Mouse (Mus musculus): ENCODE measurements at regions not wholly inside any gene's neighbourhood (a gene's known extent, or its start where the extent isn't known, plus 50 kb on each side); places are given as distances from the start of the nearest gene placed in this dataset.

GRCm38 (mm10) chr4:72662477-72662876 lies 190.0 kb downstream of the Aldoart1 start:
- Histone ChIP-seq H3K4me3 (replicated peaks; ENCODE audit: low read length) (no peak overlapping the region), H3K9me3 (ENCODE audit: control insufficient read depth, low read length) (no peaks in the 10 kb centered on the region), H3K9ac (ENCODE audit: low read depth, low read length, severe bottlenecking) (no peak overlapping the region), H3K36me3 (ENCODE audit: control insufficient read depth, insufficient read depth, low read length) (no peaks in the 10 kb centered on the region), H3K4me1 (ENCODE audit: control insufficient read depth, insufficient read depth, low read length) (no peaks in the 10 kb centered on the region), H3K4me2 (replicated peaks; ENCODE audit: low read depth, low read length, severe bottlenecking) (no peak overlapping the region), H3K27me3 (ENCODE audit: control insufficient read depth, insufficient read depth, low read length) (no peaks in the 10 kb centered on the region), H3K27ac (replicated peaks; ENCODE audit: low read depth, low read length) (no peak overlapping the region)
- peak; percentile 65; the same call in 1 of the 2 replicates for ATAC-seq (ENCODE audit: low FRiP score, low read depth)
- DNase-seq (ENCODE audit: low spot score), result peak; percentile 54
- no peak for TF ChIP-seq POLR2A (IDR thresholded peaks at IDR 0.05; ENCODE audit: borderline replicate concordance, extremely low read depth, insufficient read depth, insufficient read length)

- 77% methylated on average over 1 of the region's 1 CpGs for WGBS
- Histone ChIP-seq H3K27ac (replicated peaks; ENCODE audit: low read depth, low read length) (no peak overlapping the region), H3K27me3 (ENCODE audit: control insufficient read depth, insufficient read depth, low read length) (no peaks in the 10 kb centered on the region), H3K4me1 (ENCODE audit: control insufficient read depth, insufficient read depth, low read length) (no peaks in the 10 kb centered on the region), H3K36me3 (ENCODE audit: control insufficient read depth, insufficient read depth, low read length) (no peaks in the 10 kb centered on the region), H3K9me3 (ENCODE audit: control insufficient read depth, low read length) (no peaks in the 10 kb centered on the region), H3K9ac (ENCODE audit: low read depth, low read length, severe bottlenecking) (no peak overlapping the region), H3K4me2 (replicated peaks; ENCODE audit: low read depth, low read length, severe bottlenecking) (no peak overlapping the region), H3K4me3 (replicated peaks; ENCODE audit: low read length) (no peak overlapping the region)
- DNase-seq (ENCODE audit: low spot score) (no peak), ATAC-seq (ENCODE audit: low FRiP score, low read depth) (no peak)
- TF ChIP-seq POLR2A (IDR thresholded peaks at IDR 0.05; ENCODE audit: borderline replicate concordance, extremely low read depth, insufficient read depth, insufficient read length), result no peak
Observed at GRCm38 (mm10) chr4:72656206-72656605, 196.2 kb downstream of the Aldoart1 start.

- TF ChIP-seq POLR2A (IDR thresholded peaks at IDR 0.05; ENCODE audit: borderline replicate concordance, extremely low read depth, insufficient read depth, insufficient read length), result no peak
- Histone ChIP-seq H3K36me3 (ENCODE audit: control insufficient read depth, insufficient read depth, low read length) (no peaks in the 10 kb centered on the region), H3K4me3 (replicated peaks; ENCODE audit: low read length) (no peak overlapping the region), H3K9me3 (ENCODE audit: control insufficient read depth, low read length) (no peaks in the 10 kb centered on the region), H3K27me3 (ENCODE audit: control insufficient read depth, insufficient read depth, low read length) (no peaks in the 10 kb centered on the region), H3K9ac (ENCODE audit: low read depth, low read length, severe bottlenecking) (no peak overlapping the region), H3K4me2 (replicated peaks; ENCODE audit: low read depth, low read length, severe bottlenecking) (no peak overlapping the region), H3K4me1 (ENCODE audit: control insufficient read depth, insufficient read depth, low read length) (no peaks in the 10 kb centered on the region), H3K27ac (replicated peaks; ENCODE audit: low read depth, low read length) (no peak overlapping the region)
- ATAC-seq (ENCODE audit: low FRiP score, low read depth) (no peak), DNase-seq (ENCODE audit: low spot score) (no peak)
- 88% methylated on average over 1 of the region's 1 CpGs for WGBS
Observed at GRCm38 (mm10) chr4:72647130-72647529, 205.3 kb downstream of the Aldoart1 start.

- 0 out of 2 replicates have a peak, but pooled peaks have one; percentile 27 for ATAC-seq (ENCODE audit: low FRiP score, low read depth)
- DNase-seq (ENCODE audit: low spot score), result no peak
- 37% methylated on average over 3 of the region's 3 CpGs for WGBS
Observed at GRCm38 (mm10) chr4:72629416-72629815, 223.0 kb downstream of the Aldoart1 start.

GRCm38 (mm10) chr4:72627219-72627930 lies 225.1 kb downstream of the Aldoart1 start:
- no peak overlapping the region for H3K4me2 ChIP-seq (replicated peaks; ENCODE audit: low read depth, low read length, severe bottlenecking)
- H3K27ac ChIP-seq (replicated peaks; ENCODE audit: low read depth, low read length), result no peak overlapping the region
- peaks cover 6% of the 10 kb centered on the region; the same call in 1 of the 2 replicates for H3K4me1 ChIP-seq (ENCODE audit: control insufficient read depth, insufficient read depth, low read length)
- WGBS, result 14% methylated on average over 5 of the region's 5 CpGs
- TF ChIP-seq POLR2A (IDR thresholded peaks at IDR 0.05; ENCODE audit: borderline replicate concordance, extremely low read depth, insufficient read depth, insufficient read length), result no peak
- peaks cover 7% of the 10 kb centered on the region; the same call in 1 of the 2 replicates for H3K9me3 ChIP-seq (ENCODE audit: control insufficient read depth, low read length)
- peak; percentile 90 for ATAC-seq (ENCODE audit: low FRiP score, low read depth)
- no peak overlapping the region for H3K4me3 ChIP-seq (replicated peaks; ENCODE audit: low read length)
- no peaks in the 10 kb centered on the region; the same call in 1 of the 2 replicates for H3K27me3 ChIP-seq (ENCODE audit: control insufficient read depth, insufficient read depth, low read length)
- DNase-seq (ENCODE audit: low spot score), result peak; percentile 70
- no peaks in the 10 kb centered on the region for H3K36me3 ChIP-seq (ENCODE audit: control insufficient read depth, insufficient read depth, low read length)
- H3K9ac ChIP-seq (ENCODE audit: low read depth, low read length, severe bottlenecking), result no peak overlapping the region

More at GRCm38 (mm10) chr4:72629416-72629815, 223.0 kb downstream of the Aldoart1 start:
- no peak overlapping the region for H3K4me3 ChIP-seq (replicated peaks; ENCODE audit: low read length)
- no peak for TF ChIP-seq POLR2A (IDR thresholded peaks at IDR 0.05; ENCODE audit: borderline replicate concordance, extremely low read depth, insufficient read depth, insufficient read length)
- H3K9ac ChIP-seq (ENCODE audit: low read depth, low read length, severe bottlenecking), result no peak overlapping the region
- peaks cover 6% of the 10 kb centered on the region; the same call in 1 of the 2 replicates for H3K4me1 ChIP-seq (ENCODE audit: control insufficient read depth, insufficient read depth, low read length)
- H3K9me3 ChIP-seq (ENCODE audit: control insufficient read depth, low read length), result peaks cover 7% of the 10 kb centered on the region; the same call in 1 of the 2 replicates
- no peaks in the 10 kb centered on the region for H3K36me3 ChIP-seq (ENCODE audit: control insufficient read depth, insufficient read depth, low read length)
- H3K27me3 ChIP-seq (ENCODE audit: control insufficient read depth, insufficient read depth, low read length), result no peaks in the 10 kb centered on the region; the same call in 1 of the 2 replicates
- H3K27ac ChIP-seq (replicated peaks; ENCODE audit: low read depth, low read length), result no peak overlapping the region
- H3K4me2 ChIP-seq (replicated peaks; ENCODE audit: low read depth, low read length, severe bottlenecking), result no peak overlapping the region
